In the genomic region with DNA sequence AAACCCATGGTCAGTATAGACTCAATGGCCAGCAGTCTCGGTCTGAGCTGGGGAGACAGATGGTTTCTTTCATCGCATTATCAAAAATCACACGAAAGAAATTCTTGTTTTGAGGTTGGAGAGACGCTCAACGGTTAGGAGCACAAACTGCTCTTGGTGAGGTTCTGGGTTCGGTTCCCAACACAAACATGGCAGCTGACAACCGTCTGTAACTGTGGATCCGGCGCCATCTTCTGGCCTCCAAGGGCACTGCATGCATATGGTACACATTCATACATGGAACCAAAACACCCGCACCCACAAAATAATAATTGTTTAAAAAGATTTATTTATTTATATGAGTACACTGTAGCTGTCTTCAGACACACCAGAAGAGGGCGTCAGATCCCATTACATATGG, we compare ENCODE assay signal across 1 mouse cellular context.
A peak's percentile ranks its signal among the peaks of the same experiment; 100 is the strongest.
TF ChIP-seq lines count a peak whose summit lies in the region.

No protein-coding gene starts in this region.

TF ChIP-seq in CH12.LX, 34 proteins besides CTCF, POLR2A, EP300 and RAD21 (continued from another document):
- TF ChIP-seq SMC3 (IDR thresholded peaks at IDR 0.05; ENCODE audit: low read depth, low read length) (peak; percentile 38), MXI1 (IDR thresholded peaks at IDR 0.05; ENCODE audit: low read depth, low read length) (no peak), RCOR1 (conservative IDR thresholded peaks at IDR 0.05; ENCODE audit: low read depth, low read length) (no peak), TCF12 (IDR thresholded peaks at IDR 0.05; ENCODE audit: low read depth, low read length) (no peak), SIN3A (IDR thresholded peaks at IDR 0.05; ENCODE audit: low read length) (no peak)
